Comparison of ENCODE assay signal across 21 mouse cellular contexts in genomic region chrX:21566669-21567068, GRCm38 (mm10).
DNase-seq lines count a peak whose midpoint lies in the region; ATAC-seq and TF ChIP-seq lines count a peak whose summit lies in the region.
"Had no signal": no experiment of that assay in that cellular context is flagged by ENCODE, and none has a peak within 500 bp of the region (broad histone marks: within the 10 kb centered on the region; RNA-seq: fewer than 3 reads in every experiment).

No protein-coding gene starts in this region.

- intact Hi-C loops in gastrocnemius, postnatal 14 days (cut with DNase I; ENCODE audit: low total_unique reads), result no loop called here

- TF ChIP-seq POLR2A in kidney, adult 2 months (IDR thresholded peaks at IDR 0.05; ENCODE audit: low read depth, low read length), result no peak

- no peak overlapping the region for H3K9ac ChIP-seq in lung, postnatal 0 days (replicated peaks; ENCODE audit: low read depth)
- H3K9ac ChIP-seq: heart, embryonic 15.5 days; liver, embryonic 13.5 days; neural tube, embryonic 15.5 days had no signal

- TF ChIP-seq CTCF in kidney, adult 2 months (conservative IDR thresholded peaks at IDR 0.05; ENCODE audit: insufficient read depth, insufficient read length, low read depth, low read length), result no peak
- no peak for TF ChIP-seq CTCF in lung, postnatal 0 days (IDR thresholded peaks at IDR 0.05)

- H3K4me2 ChIP-seq in lung, postnatal 0 days (replicated peaks; ENCODE audit: low read depth, low read length), result no peak overlapping the region
- H3K4me2 ChIP-seq: heart, embryonic 15.5 days; liver, embryonic 13.5 days; neural tube, embryonic 15.5 days had no signal

- 27% methylated on average over 2 of the region's 2 CpGs for WGBS in kidney, adult 2 months
- 20% methylated on average over 2 of the region's 2 CpGs for WGBS in lung, postnatal 0 days

- TF ChIP-seq EP300 in lung, postnatal 0 days (IDR thresholded peaks at IDR 0.05), result peak; percentile 31; the same call in 1 of the 2 replicates

- no peak overlapping the region for H3K4me3 ChIP-seq in kidney, adult 2 months (ENCODE audit: insufficient read depth, low read depth, low read length)
- no peak overlapping the region for H3K4me3 ChIP-seq in lung, postnatal 0 days (ENCODE audit: low read depth, low read length)
- H3K4me3 ChIP-seq: heart, embryonic 15.5 days; layer of hippocampus, adult 2 months; limb, embryonic 10.5 days; liver, embryonic 13.5 days; myocyte; neural tube, embryonic 15.5 days had no signal

- H3K4me1 ChIP-seq in kidney, adult 2 months (ENCODE audit: control insufficient read depth, insufficient read depth, low read length), result no peaks in the 10 kb centered on the region
- H3K4me1 ChIP-seq in lung, postnatal 0 days (ENCODE audit: insufficient read depth, low read depth, low read length), result no peaks in the 10 kb centered on the region
- H3K4me1 ChIP-seq: heart, embryonic 15.5 days; limb, embryonic 10.5 days; liver, embryonic 13.5 days; neural tube, embryonic 15.5 days had no signal

- no peak overlapping the region for H3K27ac ChIP-seq in kidney, adult 2 months (ENCODE audit: insufficient read depth, low read depth, low read length)
- H3K27ac ChIP-seq in lung, postnatal 0 days (ENCODE audit: low read length), result no peak overlapping the region
- H3K27ac ChIP-seq: heart, embryonic 15.5 days; layer of hippocampus, adult 2 months; limb, embryonic 10.5 days; liver, embryonic 13.5 days; neural tube, embryonic 15.5 days had no signal

- ATAC-seq in lung, postnatal 0 days, result peak; percentile 78
- ATAC-seq: forebrain, embryonic 16.5 days; hindbrain, embryonic 16.5 days had no signal

- H3K9me3 ChIP-seq in lung, postnatal 0 days (ENCODE audit: low read length), result no peaks in the 10 kb centered on the region
- H3K9me3 ChIP-seq: heart, embryonic 15.5 days; limb, embryonic 10.5 days; liver, embryonic 13.5 days; neural tube, embryonic 15.5 days had no signal

- H3K27me3 ChIP-seq in kidney, adult 2 months (replicated peaks; ENCODE audit: control insufficient read depth, insufficient read depth, low read length), result no peaks in the 10 kb centered on the region
- no peaks in the 10 kb centered on the region for H3K27me3 ChIP-seq in lung, postnatal 0 days (replicated peaks; ENCODE audit: insufficient read depth, low read length)
- H3K27me3 ChIP-seq: heart, embryonic 15.5 days; liver, embryonic 13.5 days; neural tube, embryonic 15.5 days had no signal

- peak; percentile 7 for DNase-seq in gastrocnemius, adult 18-20 months (ENCODE audit: low spot score)
- DNase-seq in gastrocnemius, postnatal 14 days, result no peak
- DNase-seq in kidney, adult 2 months, result peak; percentile 22
- DNase-seq in kidney, adult 18-20 months, result no peak
- peak; percentile 44 for DNase-seq in 3T3-L1 (ENCODE audit: low read depth, low spot score)
- DNase-seq in lung, postnatal 0 days (ENCODE audit: low spot score), result peak; percentile 76
- no peak for DNase-seq in right cerebral cortex, postnatal 10 days (ENCODE audit: low spot score in 2 of 2)
- DNase-seq in cerebellum, adult 11-12 months, result no peak
- DNase-seq: adrenal gland, postnatal 10 days; cerebellum, adult 18-20 months; cerebellum, postnatal 36 days; kidney, adult 11 months; liver, embryonic 13.5 days; thymus, postnatal 4 days had no signal

- H3K36me3 ChIP-seq in kidney, adult 2 months (ENCODE audit: control insufficient read depth, insufficient read depth, low read length), result no peaks in the 10 kb centered on the region
- H3K36me3 ChIP-seq in lung, postnatal 0 days (ENCODE audit: insufficient read depth, low read length), result no peaks in the 10 kb centered on the region
- H3K36me3 ChIP-seq: heart, embryonic 15.5 days; limb, embryonic 10.5 days; liver, embryonic 13.5 days; neural tube, embryonic 15.5 days had no signal

Comparison
In these comparisons a context has a peak if more than half of its experiments do, and no peak if none do; other contexts are left out.
1. DNase-seq: peak in gastrocnemius, adult 18-20 months (single experiment), kidney, adult 2 months (single experiment), 3T3-L1 (single experiment) and lung, postnatal 0 days (single experiment); none in gastrocnemius, postnatal 14 days (single experiment), kidney, adult 18-20 months (single experiment), right cerebral cortex, postnatal 10 days (0 of 2) and cerebellum, adult 11-12 months (single experiment).